Mouse (Mus musculus) C3H10T1/2 (cell line): ENCODE data around the gene Col25a1. TPM values are rescaled to one million over a fixed set of nuclear protein-coding genes. Genes with fewer than 3 reads are reported as not detected.

Source experiments
- polyA plus RNA-seq, 2 experiments: library from polyadenylated mRNA; unstranded; fragments of >200 nt; fragmentation: generic; extraction: Trizol; gene quantifications; one replicate each; pipeline ENCODE4 v1.2.1; 2012; ENCODE audit warnings: missing spikeins in 2 of 2

Gene Col25a1
- polyA plus RNA-seq: not detected

GRCm38 (mm10) chr3:130131201-130131600, at the start of gene Col25a1:
Gene Col25a1, plus strand, starts transcription at chr3:130131501.

DNA sequence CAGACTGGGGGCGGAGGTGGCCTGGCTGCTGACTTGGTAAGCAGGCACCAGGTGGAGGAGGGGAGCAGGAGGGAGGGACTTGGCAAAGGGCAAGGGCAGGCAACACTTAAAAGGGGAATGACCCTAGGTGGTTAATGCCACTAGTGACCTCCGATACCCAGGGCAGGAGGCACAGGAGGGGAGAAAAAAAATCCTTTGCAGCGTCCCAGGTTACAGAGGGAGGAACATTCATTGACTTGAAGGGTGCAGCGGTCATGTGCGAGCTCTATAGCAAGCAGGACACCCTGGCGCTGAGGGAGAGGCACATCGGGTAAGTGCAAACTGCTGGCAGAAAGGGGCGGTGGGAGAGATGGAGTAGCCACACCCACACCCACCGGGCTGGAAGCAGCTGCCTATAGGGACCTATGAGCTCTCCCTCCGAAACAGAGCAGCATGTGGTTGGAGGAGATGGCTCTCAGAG, 486.2 kb downstream of the Col25a1 start, which contains the start of gene Etnppl:
TSS of gene Etnppl (plus strand) at position 10 of the 460 bp plus-strand sequence.

Other genes with a start within 250 kb of the Col25a1 start
- 10 to 100 TPM in 1 of 2 experiments, 1 to 10 TPM in 1; 3.5 to 33.2 TPM for gene Casp6, start 230.1 kb upstream of the Col25a1 start, polyA plus RNA-seq
- gene Mcub, start 161.3 kb upstream of the Col25a1 start, polyA plus RNA-seq: 10 to 100 TPM; 14.2 to 20.9 TPM
- 10 to 100 TPM in 1 of 2 experiments, 1 to 10 TPM in 1; 3.8 to 37.9 TPM for gene Sec24b, start 69.9 kb upstream of the Col25a1 start, polyA plus RNA-seq